Mouse (Mus musculus) lung, adult 18-20 months (tissue): ENCODE data around the gene Trip6.

Source experiments
- DNase-seq, 2 experiments: peaks; one replicate each; pipeline ENCODE4 v3.0.0; 2022; ENCODE audit warnings: mixed read lengths in 2 of 2

The Trip6 gene

GRCm38 (mm10) chr5:137338256-137338655 lies 24.1 kb upstream of the Trip6 start:
- DNase-seq = peak; percentile 93 to 95

GRCm38 (mm10) chr5:137337190-137337589 lies 23.0 kb upstream of the Trip6 start:
- DNase-seq = no peak

GRCm38 (mm10) chr5:137335066-137335465 lies 20.9 kb upstream of the Trip6 start:
- no peak for DNase-seq

DNA sequence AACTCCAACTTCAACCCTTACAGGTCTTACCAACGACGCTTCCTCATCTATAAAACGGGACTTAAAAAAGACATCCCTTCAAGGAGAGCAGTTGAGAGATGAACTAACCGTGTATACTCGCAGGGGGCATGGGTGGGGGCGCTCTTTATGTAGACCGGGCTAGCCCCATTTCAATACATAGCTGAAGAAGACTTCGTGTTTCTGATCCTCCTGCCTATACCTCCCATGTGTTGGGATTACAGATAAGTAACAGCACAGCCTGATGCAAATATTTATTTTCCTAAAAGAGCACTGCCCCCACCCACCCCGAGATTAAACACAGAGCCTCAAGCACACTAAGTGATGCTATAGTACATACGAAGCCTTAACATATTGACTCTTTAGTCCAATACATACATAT lies 20.1 kb upstream of the Trip6 start:
- DNase-seq = no peak

- DNase-seq = peak; percentile 95 to 96
These were observed 19.4 kb upstream of the Trip6 start, which contains the start of gene Slc12a9 for GRCm38 (mm10) chr5:137333512-137334174. Slc12a9 (minus strand) TSS chr5:137333597.

DNA sequence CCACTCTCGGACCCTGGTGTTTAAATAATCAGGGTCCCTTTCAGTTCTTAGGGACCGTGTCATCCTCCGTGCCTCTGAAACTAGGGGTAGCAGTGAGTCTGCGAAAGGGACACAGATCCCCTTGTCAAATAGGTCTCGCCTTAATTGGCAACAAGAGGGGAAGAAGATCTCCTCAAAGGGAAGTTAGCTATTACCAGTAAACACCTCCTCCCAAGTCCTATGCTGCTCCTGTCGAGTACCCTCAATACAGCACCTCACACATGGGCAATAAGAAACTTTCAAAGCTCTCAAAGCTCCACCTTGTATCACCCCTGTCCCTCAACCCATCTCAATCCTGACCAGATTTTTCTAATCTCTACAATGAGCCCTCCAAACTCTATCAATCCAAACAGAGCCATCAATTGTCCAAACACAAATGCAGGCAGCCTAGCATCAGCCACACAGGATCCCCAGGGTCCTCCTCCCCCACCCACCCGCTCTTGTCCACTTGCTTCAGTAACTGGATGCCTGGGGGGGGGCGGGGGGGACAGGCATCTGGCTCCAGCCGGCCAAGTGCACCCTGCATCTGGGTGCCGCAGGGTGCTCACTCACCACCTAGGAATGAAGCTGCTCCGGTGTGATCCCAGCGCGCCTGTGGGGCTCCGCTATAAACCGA lies 18.8 kb upstream of the Trip6 start:
- DNase-seq = no peak

GRCm38 (mm10) chr5:137330910-137331309 lies 16.7 kb upstream of the Trip6 start:
- no peak for DNase-seq

GRCm38 (mm10) chr5:137320996-137321395 lies 6.8 kb upstream of the Trip6 start:
- DNase-seq = no peak

DNA sequence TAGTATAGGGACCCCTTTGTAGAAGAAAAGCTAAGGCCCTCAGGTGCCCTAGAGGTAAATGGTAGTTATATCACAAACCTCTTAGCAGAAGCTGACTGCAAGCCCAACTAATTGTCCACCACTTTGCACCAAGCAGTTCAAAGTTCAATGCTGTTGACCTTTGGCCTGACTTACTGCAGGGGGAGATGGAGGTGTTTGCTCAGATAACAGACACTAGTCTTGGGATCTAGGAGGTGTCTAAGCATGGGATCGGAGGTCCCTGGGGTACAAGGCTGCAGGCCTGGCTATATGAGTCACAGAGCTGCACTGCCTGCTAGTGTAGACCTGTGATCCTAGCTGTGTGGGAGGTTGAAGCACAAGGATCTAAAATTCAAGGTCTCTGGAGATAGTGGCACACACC lies 4.4 kb upstream of the Trip6 start:
- no peak for DNase-seq

- no peak for DNase-seq
These were observed 3.2 kb upstream of the Trip6 start for GRCm38 (mm10) chr5:137317361-137317760.

- DNase-seq = peak; percentile 41 to 53
These were observed 1.1 kb upstream of the Trip6 start for GRCm38 (mm10) chr5:137315084-137315903.

- DNase-seq = peak; percentile 37 to 51
These were observed 575 bp downstream of the Trip6 start for GRCm38 (mm10) chr5:137313466-137314192.

DNA sequence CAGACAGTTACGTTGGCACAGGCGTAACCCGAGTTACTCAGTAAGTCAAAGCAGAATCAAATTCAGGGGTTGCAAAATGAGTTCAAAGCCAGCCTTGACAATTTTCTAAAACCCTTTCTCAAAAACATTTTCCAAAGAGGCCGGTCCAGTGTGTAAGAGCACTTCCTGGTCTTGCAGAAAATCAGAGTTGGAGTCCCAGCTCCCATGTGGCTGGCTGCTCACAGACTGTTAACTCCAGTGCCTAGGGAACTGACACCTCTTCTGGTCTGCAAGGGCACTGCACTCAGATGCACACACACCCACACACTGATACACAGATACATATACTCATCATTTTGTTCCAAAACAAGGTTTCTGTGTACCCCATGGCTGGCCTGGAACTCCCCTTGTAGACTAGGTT lies 5.8 kb downstream of the Trip6 start:
- DNase-seq = no peak

DNA sequence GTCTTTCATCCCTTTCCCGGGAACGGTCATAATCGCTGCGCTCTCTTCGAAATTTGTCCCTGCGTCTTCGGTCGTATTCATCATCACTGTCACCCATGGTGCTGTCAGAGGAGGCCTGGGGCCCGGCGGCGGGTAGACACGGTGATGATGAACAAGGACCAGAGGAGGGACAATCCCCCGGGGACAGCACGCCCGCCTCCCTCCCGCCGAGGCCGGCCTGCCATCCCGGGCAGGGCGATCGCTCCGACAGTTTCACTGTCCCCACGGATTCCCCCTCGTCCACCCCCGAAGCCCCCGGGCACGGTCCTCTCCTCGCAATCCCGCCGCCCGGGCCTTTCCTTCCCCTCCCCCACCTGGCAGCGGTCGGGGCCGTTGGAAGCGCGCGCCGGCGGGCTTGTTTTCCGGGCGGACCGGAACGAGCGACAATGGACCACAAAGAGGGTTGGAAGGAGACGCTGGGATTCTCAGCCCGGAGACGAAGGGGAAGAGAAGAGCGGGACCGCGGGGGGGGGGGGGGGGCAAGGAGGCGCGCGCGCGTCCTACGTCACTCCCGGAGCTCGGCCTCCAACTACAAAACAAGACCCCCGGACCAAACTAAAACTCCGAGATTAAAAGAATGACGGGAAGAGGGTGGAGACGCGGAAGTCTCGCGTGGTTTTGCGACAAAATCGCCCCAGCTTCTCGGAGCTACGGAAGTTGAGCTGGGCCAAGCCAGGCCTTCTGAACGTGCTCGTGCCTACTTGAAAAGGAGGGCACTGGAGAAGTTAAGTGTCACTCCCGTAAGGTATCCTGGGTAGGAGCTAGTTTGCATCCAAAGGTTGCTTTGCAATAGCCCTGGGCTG lies 6.9 kb downstream of the Trip6 start, which contains the start of gene Srrt:
Gene Srrt, minus strand, starts transcription at position 604 of the 842 bp plus-strand sequence.
- DNase-seq = peak; percentile 93 to 94

- no peak for DNase-seq
These were observed 7.7 kb downstream of the Trip6 start for GRCm38 (mm10) chr5:137306439-137307005.

DNA sequence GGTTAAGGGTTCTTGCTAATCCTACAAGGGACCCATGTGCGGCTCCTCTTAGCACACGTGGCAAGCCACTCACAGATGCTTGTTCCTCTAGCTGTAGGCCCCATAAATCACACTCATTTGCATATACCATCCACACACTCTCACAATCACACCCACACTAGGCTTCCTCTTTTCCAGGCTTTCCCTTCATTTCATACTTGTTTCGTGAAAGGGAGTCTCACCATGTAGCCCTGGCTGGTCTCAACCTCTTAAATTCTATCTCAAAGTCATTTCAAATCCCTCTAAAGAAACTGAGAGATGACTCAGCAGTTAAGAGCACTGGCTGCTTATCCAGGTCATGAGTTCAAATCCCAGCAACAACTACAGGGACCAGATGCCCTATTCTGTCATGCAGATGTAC lies 8.4 kb downstream of the Trip6 start:
- no peak for DNase-seq

DNA sequence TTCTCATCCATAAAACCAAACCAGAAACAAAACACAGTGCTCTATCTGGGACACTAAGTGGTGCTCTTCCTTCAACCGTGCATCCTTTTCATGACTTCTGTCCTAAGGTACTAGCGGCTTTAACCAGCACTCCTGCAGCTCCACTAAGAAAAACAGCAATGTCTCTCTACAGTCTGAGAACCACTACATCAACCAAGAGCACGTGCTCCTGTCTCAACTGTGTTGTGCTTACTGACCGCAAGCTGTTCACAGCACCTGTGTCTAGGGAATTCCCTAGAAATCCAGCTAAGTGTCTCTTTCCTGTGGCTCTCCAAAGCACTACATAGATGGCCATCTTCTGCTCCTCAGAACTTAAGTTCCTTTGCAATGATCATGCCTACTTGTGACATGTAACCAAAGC lies 9.4 kb downstream of the Trip6 start:
- DNase-seq = no peak

GRCm38 (mm10) chr5:137304165-137304564 lies 10.0 kb downstream of the Trip6 start:
- DNase-seq = no peak

- DNase-seq = no peak
These were observed 10.6 kb downstream of the Trip6 start for GRCm38 (mm10) chr5:137303609-137304008.

DNA sequence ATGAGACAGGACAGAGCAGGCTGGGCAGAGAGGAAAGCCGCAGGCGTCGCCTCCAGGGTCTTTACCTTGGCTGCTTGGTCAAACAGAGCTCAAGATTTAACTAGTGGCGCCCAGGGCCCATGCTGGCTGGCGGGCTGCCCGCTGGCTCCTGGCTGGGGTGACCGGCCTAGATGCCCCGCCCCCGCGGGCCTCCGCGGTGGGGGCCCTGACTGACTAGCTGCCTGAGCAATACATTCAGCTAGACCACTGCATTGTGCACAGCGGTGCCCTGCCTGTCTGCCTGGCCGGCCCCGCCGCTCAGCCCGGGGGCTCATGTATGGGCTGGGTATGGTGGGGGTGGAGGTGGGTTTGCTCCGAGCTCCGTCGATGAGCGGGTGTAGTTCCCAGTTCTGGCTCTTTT lies 13.0 kb downstream of the Trip6 start:
- no peak for DNase-seq

- no peak for DNase-seq
These were observed 15.0 kb downstream of the Trip6 start for GRCm38 (mm10) chr5:137299240-137299639.

GRCm38 (mm10) chr5:137297126-137297525 lies 17.1 kb downstream of the Trip6 start:
- DNase-seq = no peak
